Mouse (Mus musculus) lung, postnatal 0 days (tissue): ENCODE data around the gene Frmd8.

ENCODE experiments used
- CTCF ChIP-seq: IDR thresholded peaks from 2 replicates; pipeline ENCODE4 v1.5.1; 2016; ENCODE audit warnings: antibody characterized with exemption, mild to moderate bottlenecking
- EP300 ChIP-seq: IDR thresholded peaks from 2 replicates; pipeline ENCODE4 v1.6.1; 2016; ENCODE audit warnings: antibody characterized with exemption, mild to moderate bottlenecking, control low read depth

- TF ChIP-seq CTCF (no peak), EP300 (no peak)
Observed at GRCm38 (mm10) chr19:5921715-5922114, 46.6 kb upstream of the Frmd8 start.
